Mouse (Mus musculus) macrophage (primary cell): Measurements from ENCODE around the gene Dennd5b. TPM values are rescaled to one million over a fixed set of nuclear protein-coding genes. Genes with fewer than 3 reads are reported as not detected.

Experiments used
- polyA plus RNA-seq: library from polyadenylated mRNA; stranded (reverse); fragments of 250-400 nt; gene quantifications from 3 replicates; pipeline ENCODE4 v1.2.4, GENCODE M21; 2018; ENCODE audit warnings: inconsistent platforms

Dennd5b gene
- polyA plus RNA-seq, 1 experiment from 2014 or later: 0.20 TPM

Other genes with a start within 250 kb of the Dennd5b start
- gene Caprin2, start 205.4 kb downstream of the Dennd5b start, polyA plus RNA-seq: 2.9 to 3.3 TPM (median 2.9 TPM) in 3 replicates
- gene Sinhcaf, start 155.2 kb downstream of the Dennd5b start, polyA plus RNA-seq: 3.1 to 9.5 TPM (median 3.7 TPM) in 3 replicates
- gene Gm10203, start 28.5 kb upstream of the Dennd5b start, polyA plus RNA-seq: not detected in 3 replicates
- gene Etfbkmt, start 38.2 kb upstream of the Dennd5b start, polyA plus RNA-seq: 1.9 to 5.2 TPM (median 2.9 TPM) in 3 replicates
- gene Amn1, start 87.0 kb upstream of the Dennd5b start, polyA plus RNA-seq: 10.6 to 14.1 TPM (median 12.4 TPM) in 3 replicates
- gene Resf1, start 207.7 kb upstream of the Dennd5b start, polyA plus RNA-seq: 17.9 to 42.9 TPM (median 39.0 TPM) in 3 replicates